Mouse (Mus musculus): ENCODE results near the gene Cd24a. TPM values are rescaled to one million over a fixed set of nuclear protein-coding genes. Genes with fewer than 3 reads are reported as not detected.

The Cd24a gene
- polyA plus RNA-seq, 1 experiment from 2014 or later: 165 TPM

DNA sequence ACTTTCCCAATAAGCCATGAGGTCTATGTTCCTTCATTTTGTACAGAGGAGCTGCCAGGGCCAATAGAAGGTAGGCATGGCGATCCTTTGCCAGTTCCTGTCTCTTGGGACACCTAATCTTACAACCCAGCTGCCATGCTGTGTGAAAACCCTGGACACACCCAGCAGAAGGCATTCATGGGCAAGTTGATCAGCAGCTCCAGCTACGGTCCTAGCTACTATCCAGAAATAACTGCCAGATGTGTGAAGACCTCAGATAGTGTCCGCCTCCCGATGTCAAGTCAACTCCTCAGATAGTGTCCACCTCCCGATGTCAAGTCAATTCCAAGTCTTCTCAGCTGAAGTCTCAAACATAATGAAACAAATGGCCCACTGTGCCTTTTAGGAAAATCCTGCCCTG, 31.4 kb downstream of the Cd24a start:
- WGBS: 89% methylated on average over 5 of the region's 5 CpGs
- peak; percentile 88 for ATAC-seq
- no peak overlapping the region for H3K27ac ChIP-seq (ENCODE audit: low read length)

DNA sequence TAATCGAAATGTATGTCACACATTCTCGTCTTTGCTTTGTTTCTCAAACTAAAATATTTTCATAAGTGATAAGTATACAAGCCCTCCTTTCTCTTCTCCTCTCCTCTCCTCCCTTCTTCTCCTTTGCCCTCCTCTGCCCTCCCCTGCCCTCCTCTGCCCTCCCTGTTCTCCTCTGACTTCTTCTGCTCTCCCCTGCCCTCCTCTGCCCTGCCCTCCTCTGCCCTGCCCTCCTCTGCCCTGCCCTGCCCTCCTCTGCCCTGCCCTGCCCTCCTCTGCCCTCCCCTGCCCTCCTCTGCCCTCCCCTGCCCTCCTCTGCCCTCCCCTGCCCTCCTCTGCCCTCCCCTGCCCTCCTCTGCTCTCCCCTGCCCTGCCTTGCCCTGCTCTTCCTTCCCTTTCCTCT, 31.9 kb downstream of the Cd24a start:
- Histone ChIP-seq H3K4me1 (ENCODE audit: control insufficient read depth, insufficient read depth, low read length) (no peaks in the 10 kb centered on the region), H3K9ac (ENCODE audit: low read depth, low read length) (no peak overlapping the region), H3K27ac (ENCODE audit: low read length) (no peak overlapping the region), H3K36me3 (ENCODE audit: control insufficient read depth, insufficient read depth, low read length) (no peaks in the 10 kb centered on the region), H3K9me3 (ENCODE audit: control insufficient read depth, low read length) (no peaks in the 10 kb centered on the region), H3K4me3 (ENCODE audit: low read length) (no peak overlapping the region), H3K27me3 (replicated peaks; ENCODE audit: control insufficient read depth, insufficient read depth, low read length) (no peaks in the 10 kb centered on the region), H3K4me2 (ENCODE audit: low read depth, low read length) (no peak overlapping the region)
- ATAC-seq: peak; percentile 81
- WGBS: 86% methylated on average over 2 of the region's 2 CpGs

More for the DNA sequence above, 31.4 kb downstream of the Cd24a start:
- no peaks in the 10 kb centered on the region for H3K27me3 ChIP-seq (replicated peaks; ENCODE audit: control insufficient read depth, insufficient read depth, low read length)
- no peaks in the 10 kb centered on the region for H3K4me1 ChIP-seq (ENCODE audit: control insufficient read depth, insufficient read depth, low read length)
- no peak overlapping the region for H3K4me2 ChIP-seq (ENCODE audit: low read depth, low read length)
- no peak overlapping the region for H3K4me3 ChIP-seq (ENCODE audit: low read length)
- H3K36me3 ChIP-seq (ENCODE audit: control insufficient read depth, insufficient read depth, low read length): no peaks in the 10 kb centered on the region
- H3K9ac ChIP-seq (ENCODE audit: low read depth, low read length): no peak overlapping the region
- H3K9me3 ChIP-seq (ENCODE audit: control insufficient read depth, low read length): no peaks in the 10 kb centered on the region

DNA sequence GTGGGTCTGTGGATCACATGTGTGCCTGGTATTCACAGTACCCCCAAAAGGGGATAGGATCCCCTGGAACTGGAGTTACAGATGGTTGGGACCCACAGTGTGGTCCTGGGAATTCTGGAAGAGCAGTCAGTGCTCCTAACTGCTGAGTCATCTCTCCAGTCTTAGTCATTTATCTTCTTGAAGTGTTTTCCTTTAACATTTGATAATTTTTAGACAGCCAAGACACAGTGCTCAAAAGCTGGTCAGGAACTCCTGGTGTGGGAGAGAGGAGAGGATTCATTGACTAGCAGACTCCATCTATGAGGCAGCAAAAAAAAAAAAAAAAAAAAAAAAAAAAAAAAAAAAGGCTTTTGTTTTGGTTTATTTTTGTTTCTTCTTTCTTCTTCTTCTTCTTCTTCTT, 33.0 kb downstream of the Cd24a start:
- Histone ChIP-seq H3K27ac (ENCODE audit: low read length) (no peak overlapping the region), H3K9me3 (ENCODE audit: control insufficient read depth, low read length) (no peaks in the 10 kb centered on the region), H3K4me2 (ENCODE audit: low read depth, low read length) (no peak overlapping the region), H3K4me3 (ENCODE audit: low read length) (no peak overlapping the region), H3K4me1 (ENCODE audit: control insufficient read depth, insufficient read depth, low read length) (no peaks in the 10 kb centered on the region), H3K27me3 (replicated peaks; ENCODE audit: control insufficient read depth, insufficient read depth, low read length) (no peaks in the 10 kb centered on the region), H3K36me3 (ENCODE audit: control insufficient read depth, insufficient read depth, low read length) (no peaks in the 10 kb centered on the region), H3K9ac (ENCODE audit: low read depth, low read length) (no peak overlapping the region)
- no peak for ATAC-seq

DNA sequence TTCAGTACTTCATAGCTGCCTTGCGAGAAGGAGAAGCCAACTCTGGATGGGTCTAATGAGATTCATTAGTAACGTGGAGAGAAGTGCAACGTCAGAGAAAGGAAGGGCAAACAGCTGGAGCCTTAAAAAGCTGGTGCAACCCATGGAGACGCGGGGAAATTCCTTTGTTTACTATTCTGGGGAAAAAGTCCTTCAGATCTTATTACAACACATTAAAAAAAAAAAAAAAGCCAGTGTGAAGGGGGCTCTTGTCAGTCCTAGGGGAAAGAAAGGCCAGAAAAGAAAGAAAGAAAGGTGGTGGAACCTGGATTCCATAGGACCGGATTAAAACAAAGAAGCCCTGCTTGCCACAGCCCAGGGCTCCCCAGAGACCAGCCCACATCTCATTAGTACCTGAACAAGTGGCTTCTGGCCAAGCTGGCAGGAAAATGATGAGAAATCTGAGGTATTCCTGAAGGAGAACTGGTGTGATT, 41.0 kb downstream of the Cd24a start:
- Histone ChIP-seq H3K4me2 (ENCODE audit: low read depth, low read length) (peak overlapping the region; percentile 3; the same call in 1 of the 2 replicates), H3K4me1 (ENCODE audit: control insufficient read depth, insufficient read depth, low read length) (no peaks in the 10 kb centered on the region), H3K27me3 (replicated peaks; ENCODE audit: control insufficient read depth, insufficient read depth, low read length) (no peaks in the 10 kb centered on the region), H3K9ac (ENCODE audit: low read depth, low read length) (no peak overlapping the region), H3K27ac (ENCODE audit: low read length) (no peak overlapping the region), H3K9me3 (ENCODE audit: control insufficient read depth, low read length) (no peaks in the 10 kb centered on the region), H3K4me3 (ENCODE audit: low read length) (no peak overlapping the region), H3K36me3 (ENCODE audit: control insufficient read depth, insufficient read depth, low read length) (no peaks in the 10 kb centered on the region)
- WGBS: 20% methylated on average over 6 of the region's 6 CpGs
- ATAC-seq: no peak

DNA sequence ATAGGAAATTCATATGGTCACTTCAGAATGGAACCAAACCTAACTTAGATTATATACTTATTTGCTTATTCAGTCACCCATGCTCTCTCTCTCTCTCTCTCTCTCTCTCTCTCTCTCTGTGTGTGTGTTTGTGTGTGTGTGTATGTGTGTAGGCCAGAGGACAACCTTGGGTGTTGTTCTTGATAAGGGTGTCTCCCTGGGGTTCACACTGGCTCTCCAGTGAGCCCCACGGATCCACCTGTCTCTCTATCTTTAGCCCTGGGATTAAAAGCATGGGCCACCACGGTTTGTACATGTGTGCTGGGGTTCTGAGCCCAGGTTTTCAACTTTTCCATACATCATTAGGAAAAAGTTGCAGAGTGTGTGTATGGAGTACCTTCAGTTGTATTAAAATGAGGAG, 41.9 kb downstream of the Cd24a start:
- H3K9ac ChIP-seq (ENCODE audit: low read depth, low read length): no peak overlapping the region
- H3K4me1 ChIP-seq (ENCODE audit: control insufficient read depth, insufficient read depth, low read length): no peaks in the 10 kb centered on the region
- H3K27me3 ChIP-seq (replicated peaks; ENCODE audit: control insufficient read depth, insufficient read depth, low read length): no peaks in the 10 kb centered on the region
- no peak overlapping the region for H3K4me3 ChIP-seq (ENCODE audit: low read length)
- H3K27ac ChIP-seq (ENCODE audit: low read length): no peak overlapping the region
- H3K9me3 ChIP-seq (ENCODE audit: control insufficient read depth, low read length): no peaks in the 10 kb centered on the region
- WGBS: 79% methylated on average over 2 of the region's 2 CpGs
- no peaks in the 10 kb centered on the region for H3K36me3 ChIP-seq (ENCODE audit: control insufficient read depth, insufficient read depth, low read length)
- no peak for ATAC-seq
- no peak overlapping the region for H3K4me2 ChIP-seq (ENCODE audit: low read depth, low read length)

DNA sequence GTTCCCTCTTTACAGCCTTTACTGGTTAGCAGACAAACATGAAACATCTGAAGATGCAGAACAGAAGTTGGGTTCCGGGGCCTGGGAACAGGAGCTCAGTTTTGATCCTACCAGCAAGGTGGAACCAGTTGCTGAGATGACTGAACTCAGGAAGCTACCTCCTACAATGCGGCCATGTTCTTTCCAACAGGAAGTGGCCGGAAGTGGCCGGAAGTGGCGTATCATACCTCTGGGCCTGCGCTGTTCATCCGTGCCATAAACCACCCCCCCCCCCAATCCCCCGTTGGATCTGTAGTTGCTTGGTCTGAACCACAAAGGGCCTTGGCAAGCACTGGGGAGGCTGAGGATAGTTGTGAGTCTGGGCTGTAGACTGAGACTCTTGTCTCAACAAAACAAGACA, 45.4 kb downstream of the Cd24a start:
- Histone ChIP-seq H3K4me1 (ENCODE audit: control insufficient read depth, insufficient read depth, low read length) (no peaks in the 10 kb centered on the region), H3K27me3 (replicated peaks; ENCODE audit: control insufficient read depth, insufficient read depth, low read length) (no peaks in the 10 kb centered on the region)
- 90% methylated on average over 8 of the region's 8 CpGs for WGBS

DNA sequence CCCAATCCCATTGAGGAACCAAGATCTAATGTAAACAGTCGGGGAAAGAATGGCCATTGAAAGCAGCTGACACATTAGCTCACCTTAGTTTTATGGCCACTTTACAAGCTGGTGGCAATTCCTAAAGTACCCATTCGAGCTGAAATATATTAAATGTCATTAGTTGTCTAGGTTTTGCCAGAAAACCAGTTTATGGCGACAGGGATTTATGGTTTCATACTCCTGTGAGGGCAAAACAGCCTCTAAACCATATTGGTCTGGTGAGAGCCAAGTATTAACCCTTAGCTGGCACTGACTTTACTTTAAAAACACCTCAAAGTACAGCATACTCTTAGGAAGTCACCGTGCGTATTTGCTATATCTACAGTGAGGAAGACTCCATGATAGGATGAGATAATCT, 46.3 kb downstream of the Cd24a start:
- no peaks in the 10 kb centered on the region for H3K27me3 ChIP-seq (replicated peaks; ENCODE audit: control insufficient read depth, insufficient read depth, low read length)
- WGBS: 58% methylated on average over 5 of the region's 5 CpGs
- no peak for ATAC-seq
- no peak overlapping the region for H3K9ac ChIP-seq (ENCODE audit: low read depth, low read length)
- H3K36me3 ChIP-seq (ENCODE audit: control insufficient read depth, insufficient read depth, low read length): no peaks in the 10 kb centered on the region
- H3K4me2 ChIP-seq (ENCODE audit: low read depth, low read length): no peak overlapping the region
- H3K4me3 ChIP-seq (ENCODE audit: low read length): no peak overlapping the region
- H3K27ac ChIP-seq (ENCODE audit: low read length): no peak overlapping the region
- no peaks in the 10 kb centered on the region for H3K9me3 ChIP-seq (ENCODE audit: control insufficient read depth, low read length)
- H3K4me1 ChIP-seq (ENCODE audit: control insufficient read depth, insufficient read depth, low read length): no peaks in the 10 kb centered on the region

More for the DNA sequence above, 45.4 kb downstream of the Cd24a start:
- no peak overlapping the region for H3K4me3 ChIP-seq (ENCODE audit: low read length)
- H3K4me2 ChIP-seq (ENCODE audit: low read depth, low read length): no peak overlapping the region
- no peaks in the 10 kb centered on the region for H3K36me3 ChIP-seq (ENCODE audit: control insufficient read depth, insufficient read depth, low read length)
- no peak overlapping the region for H3K27ac ChIP-seq (ENCODE audit: low read length)
- no peak for ATAC-seq
- H3K9ac ChIP-seq (ENCODE audit: low read depth, low read length): no peak overlapping the region
- no peaks in the 10 kb centered on the region for H3K9me3 ChIP-seq (ENCODE audit: control insufficient read depth, low read length)

DNA sequence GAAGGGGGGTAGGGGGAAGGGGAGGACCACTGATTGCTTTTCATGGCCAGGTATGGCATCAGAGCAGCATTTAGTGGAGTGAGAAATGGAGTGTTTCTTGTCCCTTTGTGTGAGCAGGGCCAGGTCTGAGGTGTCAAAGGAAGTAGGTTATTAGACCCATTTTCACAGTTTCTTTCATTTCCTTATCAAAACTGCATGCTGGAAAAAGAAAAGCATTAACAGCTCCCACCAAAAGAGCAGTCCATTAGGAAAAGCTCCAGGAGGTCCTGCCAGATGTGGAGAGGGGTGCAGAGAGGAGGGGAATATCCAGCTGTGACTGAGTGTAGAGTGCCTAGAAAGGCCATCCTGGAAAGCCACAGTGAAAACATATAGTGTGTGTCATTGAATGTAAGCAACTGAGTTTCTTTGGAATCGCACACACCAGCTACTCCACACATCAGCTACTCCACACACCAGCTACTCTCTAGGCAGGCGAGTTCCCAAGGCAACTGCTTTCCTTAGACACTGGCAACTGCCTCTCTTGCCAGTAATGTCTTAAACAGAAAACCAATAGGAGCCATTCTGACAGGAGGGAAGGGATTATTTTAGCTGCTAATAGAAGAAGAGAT, 46.8 kb downstream of the Cd24a start:
- no peak overlapping the region for H3K4me3 ChIP-seq (ENCODE audit: low read length)
- no peaks in the 10 kb centered on the region for H3K27me3 ChIP-seq (replicated peaks; ENCODE audit: control insufficient read depth, insufficient read depth, low read length)
- H3K4me1 ChIP-seq (ENCODE audit: control insufficient read depth, insufficient read depth, low read length): no peaks in the 10 kb centered on the region
- no peaks in the 10 kb centered on the region for H3K9me3 ChIP-seq (ENCODE audit: control insufficient read depth, low read length)
- H3K9ac ChIP-seq (ENCODE audit: low read depth, low read length): no peak overlapping the region
- no peaks in the 10 kb centered on the region for H3K36me3 ChIP-seq (ENCODE audit: control insufficient read depth, insufficient read depth, low read length)
- no peak overlapping the region for H3K4me2 ChIP-seq (ENCODE audit: low read depth, low read length)
- no peak for ATAC-seq
- no peak overlapping the region for H3K27ac ChIP-seq (ENCODE audit: low read length)
- 64% methylated on average over 2 of the region's 2 CpGs for WGBS

DNA sequence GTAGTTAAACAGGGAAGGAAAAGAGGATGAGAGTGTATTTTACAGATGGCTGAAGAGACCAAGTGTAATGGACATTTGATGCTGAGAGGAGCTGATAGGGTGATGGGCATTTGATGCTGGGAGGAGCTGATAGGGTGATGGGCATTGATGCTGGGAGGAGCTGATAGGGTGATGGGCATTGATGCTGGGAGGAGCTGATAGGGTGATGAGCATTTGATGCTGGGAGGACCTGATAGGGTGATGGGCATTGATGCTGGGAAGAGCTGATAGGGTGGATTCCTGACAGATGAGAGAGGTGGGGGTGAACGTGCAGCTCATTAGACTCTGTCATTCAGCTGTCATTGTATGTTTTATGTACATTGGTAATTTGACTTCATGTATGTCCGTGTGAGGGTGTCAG, 47.5 kb downstream of the Cd24a start:
- Histone ChIP-seq H3K27ac (ENCODE audit: low read length) (no peak overlapping the region), H3K4me3 (ENCODE audit: low read length) (no peak overlapping the region), H3K4me1 (ENCODE audit: control insufficient read depth, insufficient read depth, low read length) (no peaks in the 10 kb centered on the region), H3K27me3 (replicated peaks; ENCODE audit: control insufficient read depth, insufficient read depth, low read length) (no peaks in the 10 kb centered on the region), H3K9me3 (ENCODE audit: control insufficient read depth, low read length) (no peaks in the 10 kb centered on the region), H3K9ac (ENCODE audit: low read depth, low read length) (no peak overlapping the region), H3K4me2 (ENCODE audit: low read depth, low read length) (no peak overlapping the region), H3K36me3 (ENCODE audit: control insufficient read depth, insufficient read depth, low read length) (no peaks in the 10 kb centered on the region)
- 83% methylated on average over 2 of the region's 2 CpGs for WGBS
- ATAC-seq: peak; percentile 36; the same call in 1 of the 2 replicates

DNA sequence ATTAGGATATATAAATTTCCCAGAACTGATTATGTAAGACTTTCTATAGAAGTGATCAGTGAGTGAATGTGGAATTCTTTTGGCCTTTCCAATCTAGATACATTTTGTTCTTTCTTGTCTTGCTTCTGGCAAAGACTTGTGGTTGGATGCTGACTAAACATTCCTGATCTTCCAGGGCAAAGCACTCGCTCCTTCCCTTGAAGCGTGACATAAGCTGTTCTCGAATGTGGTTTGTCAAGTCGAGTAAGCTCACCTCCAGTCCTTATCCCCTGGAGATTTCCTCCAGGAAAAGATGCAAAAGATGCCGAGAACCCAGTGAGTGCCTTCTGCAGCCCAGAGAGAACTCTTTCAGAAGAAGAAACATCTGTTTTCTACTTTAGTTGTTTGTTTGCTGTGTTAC, 51.1 kb downstream of the Cd24a start:
- H3K9me3 ChIP-seq (ENCODE audit: control insufficient read depth, low read length): no peaks in the 10 kb centered on the region
- no peaks in the 10 kb centered on the region for H3K36me3 ChIP-seq (ENCODE audit: control insufficient read depth, insufficient read depth, low read length)
- H3K4me2 ChIP-seq (ENCODE audit: low read depth, low read length): no peak overlapping the region
- 72% methylated on average over 5 of the region's 5 CpGs for WGBS
- H3K9ac ChIP-seq (ENCODE audit: low read depth, low read length): no peak overlapping the region
- H3K4me1 ChIP-seq (ENCODE audit: control insufficient read depth, insufficient read depth, low read length): no peaks in the 10 kb centered on the region
- H3K27ac ChIP-seq (ENCODE audit: low read length): no peak overlapping the region
- no peak overlapping the region for H3K4me3 ChIP-seq (ENCODE audit: low read length)
- ATAC-seq: no peak
- H3K27me3 ChIP-seq (replicated peaks; ENCODE audit: control insufficient read depth, insufficient read depth, low read length): no peaks in the 10 kb centered on the region
